Mouse (Mus musculus): ENCODE measurements around the gene St8sia1. TPM values are rescaled to one million over a fixed set of nuclear protein-coding genes. Genes with fewer than 3 reads are reported as not detected.
"Not testable (repeated sequence)": the region's sequence is repeated elsewhere in the genome, so short reads cannot be mapped to it uniquely, and the experiment has no call there.

Gene St8sia1
- polyA plus RNA-seq, 1 experiment from 2014 or later: 3.5 TPM

DNA sequence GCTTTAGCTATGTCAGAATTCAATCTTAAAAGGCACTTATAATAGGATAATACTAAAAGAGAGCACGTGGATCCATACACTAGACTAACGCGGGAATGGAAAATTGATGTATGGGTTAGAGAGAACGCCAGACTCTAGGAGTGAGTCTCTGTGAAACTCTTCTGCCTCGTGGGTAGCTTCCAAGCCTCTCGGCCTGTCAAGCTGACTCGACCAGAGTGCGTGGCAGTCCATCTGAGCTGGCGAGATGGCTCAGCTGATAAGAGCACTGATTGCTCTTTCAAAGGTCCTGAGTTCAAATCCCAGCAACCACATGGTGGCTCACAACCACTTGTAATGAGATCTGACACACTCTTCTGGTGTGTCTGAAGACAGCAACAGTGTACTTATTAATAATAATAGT is 22.5 kb upstream of the St8sia1 start:
- H3K4me2 ChIP-seq (replicated peaks; ENCODE audit: low read depth, low read length); ATAC-seq (ENCODE audit: low FRiP score, low TSS enrichment); H3K9me3 ChIP-seq (ENCODE audit: control insufficient read depth, low read length); H3K27ac ChIP-seq (ENCODE audit: low read depth, low read length); H3K9ac ChIP-seq (ENCODE audit: low read depth, low read length); H3K4me1 ChIP-seq (ENCODE audit: control insufficient read depth, insufficient read depth, low read length); H3K36me3 ChIP-seq (ENCODE audit: control insufficient read depth, insufficient read depth, low read length); H3K4me3 ChIP-seq (ENCODE audit: low read length); H3K27me3 ChIP-seq (ENCODE audit: control insufficient read depth, insufficient read depth, low read length): not testable (repeated sequence)
- 89% methylated on average over 9 of the region's 9 CpGs for WGBS

- H3K27ac ChIP-seq (ENCODE audit: low read depth, low read length); ATAC-seq (ENCODE audit: low FRiP score, low TSS enrichment); H3K4me1 ChIP-seq (ENCODE audit: control insufficient read depth, insufficient read depth, low read length); H3K4me2 ChIP-seq (replicated peaks; ENCODE audit: low read depth, low read length); H3K36me3 ChIP-seq (ENCODE audit: control insufficient read depth, insufficient read depth, low read length); H3K9ac ChIP-seq (ENCODE audit: low read depth, low read length); H3K9me3 ChIP-seq (ENCODE audit: control insufficient read depth, low read length); H3K27me3 ChIP-seq (ENCODE audit: control insufficient read depth, insufficient read depth, low read length); H3K4me3 ChIP-seq (ENCODE audit: low read length): not testable (repeated sequence)
- 86% methylated on average over 9 of the region's 9 CpGs for WGBS
Observed at GRCm38 (mm10) chr6:142985561-142986238, 21.4 kb upstream of the St8sia1 start.

DNA sequence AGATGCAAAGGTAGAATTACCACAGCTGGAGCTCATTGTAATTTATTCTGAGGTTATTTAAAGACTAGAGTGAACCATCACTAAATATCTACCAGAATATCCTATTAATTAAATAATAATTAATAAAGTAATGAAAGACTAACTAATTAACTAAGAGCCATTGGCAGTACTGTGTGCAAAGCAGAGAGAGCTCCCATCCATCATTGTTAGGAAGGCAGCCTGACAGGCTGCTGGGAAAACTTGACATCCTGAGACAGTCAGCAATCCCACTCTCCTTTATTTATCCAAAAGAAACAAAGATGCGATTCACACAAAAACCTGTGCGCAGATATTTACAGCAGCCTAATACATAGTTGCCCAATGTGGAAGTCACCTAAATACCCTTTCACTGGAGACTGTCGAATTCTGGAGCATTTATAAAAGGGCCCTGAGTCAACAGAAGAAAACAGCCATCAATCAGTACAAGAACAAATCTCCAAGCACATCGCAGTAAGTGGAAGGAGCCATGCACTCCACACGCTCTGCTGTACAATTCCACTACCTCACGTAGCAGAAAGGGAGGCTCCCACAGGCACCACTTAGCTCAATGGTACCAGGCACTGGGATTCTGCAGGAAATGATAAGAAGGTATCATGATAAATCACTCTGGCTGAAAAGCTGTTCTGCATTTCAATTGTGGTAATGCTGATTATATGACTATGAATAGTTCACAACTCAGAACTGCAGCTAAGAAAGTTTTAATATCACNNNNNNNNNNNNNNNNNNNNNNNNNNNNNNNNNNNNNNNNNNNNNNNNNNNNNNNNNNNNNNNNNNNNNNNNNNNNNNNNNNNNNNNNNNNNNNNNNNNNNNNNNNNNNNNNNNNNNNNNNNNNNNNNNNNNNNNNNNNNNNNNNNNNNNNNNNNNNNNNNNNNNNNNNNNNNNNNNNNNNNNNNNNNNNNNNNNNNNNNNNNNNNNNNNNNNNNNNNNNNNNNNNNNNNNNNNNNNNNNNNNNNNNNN is 15.7 kb upstream of the St8sia1 start:
- H3K4me2 ChIP-seq (replicated peaks; ENCODE audit: low read depth, low read length): no peak overlapping the region
- ATAC-seq (ENCODE audit: low FRiP score, low TSS enrichment): no peak; the same call in 1 of the 2 replicates

DNA sequence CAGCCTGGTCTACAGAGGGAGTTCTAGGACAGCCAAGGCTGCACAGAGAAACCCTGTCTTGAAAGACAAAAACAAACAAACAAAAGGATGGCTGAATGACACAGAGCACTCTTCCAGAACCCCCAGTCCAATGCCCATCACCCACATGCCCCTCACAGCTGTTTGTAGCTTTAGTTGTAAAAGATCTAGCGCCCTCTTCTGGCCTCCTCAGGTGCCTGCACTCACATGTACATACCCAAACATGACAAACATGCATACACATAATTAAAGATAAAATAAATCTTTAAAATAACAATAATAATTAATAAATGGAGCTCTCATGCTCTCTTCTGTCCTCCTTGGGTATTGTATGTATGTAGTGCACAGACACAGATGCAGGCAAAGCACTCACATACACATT is 13.0 kb upstream of the St8sia1 start:
- Histone ChIP-seq H3K27me3 (ENCODE audit: control insufficient read depth, insufficient read depth, low read length) (no peaks in the 10 kb centered on the region), H3K27ac (ENCODE audit: low read depth, low read length) (no peak overlapping the region), H3K9me3 (ENCODE audit: control insufficient read depth, low read length) (no peaks in the 10 kb centered on the region), H3K36me3 (ENCODE audit: control insufficient read depth, insufficient read depth, low read length) (no peaks in the 10 kb centered on the region), H3K4me3 (ENCODE audit: low read length) (no peak overlapping the region), H3K9ac (ENCODE audit: low read depth, low read length) (no peak overlapping the region), H3K4me1 (ENCODE audit: control insufficient read depth, insufficient read depth, low read length) (peaks cover 5% of the 10 kb centered on the region), H3K4me2 (replicated peaks; ENCODE audit: low read depth, low read length) (no peak overlapping the region)
- WGBS: 53% methylated on average over 1 of the region's 1 CpGs
- ATAC-seq (ENCODE audit: low FRiP score, low TSS enrichment): no peak

More for the DNA sequence above, 15.7 kb upstream of the St8sia1 start:
- WGBS: 32% methylated on average over 6 of the region's 6 CpGs
- no peaks in the 10 kb centered on the region for H3K9me3 ChIP-seq (ENCODE audit: control insufficient read depth, low read length)
- H3K9ac ChIP-seq (ENCODE audit: low read depth, low read length): no peak overlapping the region
- H3K27me3 ChIP-seq (ENCODE audit: control insufficient read depth, insufficient read depth, low read length): no peaks in the 10 kb centered on the region
- peaks cover 5% of the 10 kb centered on the region for H3K4me1 ChIP-seq (ENCODE audit: control insufficient read depth, insufficient read depth, low read length)
- H3K36me3 ChIP-seq (ENCODE audit: control insufficient read depth, insufficient read depth, low read length): no peaks in the 10 kb centered on the region
- peak overlapping the region; percentile 38; the same call in 1 of the 2 replicates for H3K27ac ChIP-seq (ENCODE audit: low read depth, low read length)
- H3K4me3 ChIP-seq (ENCODE audit: low read length): no peak overlapping the region

DNA sequence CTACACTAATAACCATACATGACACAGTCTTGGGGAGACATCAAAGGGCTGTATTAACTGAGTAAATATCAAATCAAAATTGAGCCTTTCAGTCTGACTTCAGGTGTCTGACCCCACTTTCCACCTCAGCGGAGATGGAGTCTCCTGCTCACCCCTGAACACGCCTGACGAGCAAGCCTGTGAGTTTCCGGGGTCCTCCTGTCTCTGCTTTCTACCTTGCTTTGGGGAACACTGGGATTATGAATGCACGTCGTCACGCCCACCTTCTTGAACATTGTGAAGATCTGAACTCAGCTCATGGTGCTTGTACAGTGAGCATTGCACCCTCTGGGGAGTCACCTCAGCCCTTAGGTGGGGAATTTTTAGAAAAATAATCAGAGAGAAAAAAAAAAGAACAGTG is 9.0 kb upstream of the St8sia1 start:
- H3K27ac ChIP-seq (ENCODE audit: low read depth, low read length): no peak overlapping the region
- H3K4me3 ChIP-seq (ENCODE audit: low read length): no peak overlapping the region
- H3K4me1 ChIP-seq (ENCODE audit: control insufficient read depth, insufficient read depth, low read length): no peaks in the 10 kb centered on the region
- ATAC-seq (ENCODE audit: low FRiP score, low TSS enrichment): no peak
- H3K36me3 ChIP-seq (ENCODE audit: control insufficient read depth, insufficient read depth, low read length): no peaks in the 10 kb centered on the region
- no peaks in the 10 kb centered on the region for H3K27me3 ChIP-seq (ENCODE audit: control insufficient read depth, insufficient read depth, low read length)
- no peak overlapping the region for H3K4me2 ChIP-seq (replicated peaks; ENCODE audit: low read depth, low read length)
- no peak overlapping the region for H3K9ac ChIP-seq (ENCODE audit: low read depth, low read length)
- H3K9me3 ChIP-seq (ENCODE audit: control insufficient read depth, low read length): no peaks in the 10 kb centered on the region
- 85% methylated on average over 7 of the region's 7 CpGs for WGBS

GRCm38 (mm10) chr6:142972205-142972604 is 8.0 kb upstream of the St8sia1 start:
- WGBS: 67% methylated on average over 2 of the region's 2 CpGs
- H3K4me1 ChIP-seq (ENCODE audit: control insufficient read depth, insufficient read depth, low read length): no peaks in the 10 kb centered on the region
- no peaks in the 10 kb centered on the region for H3K27me3 ChIP-seq (ENCODE audit: control insufficient read depth, insufficient read depth, low read length)
- H3K4me2 ChIP-seq (replicated peaks; ENCODE audit: low read depth, low read length): no peak overlapping the region
- H3K9me3 ChIP-seq (ENCODE audit: control insufficient read depth, low read length): no peaks in the 10 kb centered on the region
- H3K27ac ChIP-seq (ENCODE audit: low read depth, low read length): no peak overlapping the region
- H3K9ac ChIP-seq (ENCODE audit: low read depth, low read length): no peak overlapping the region
- no peak overlapping the region for H3K4me3 ChIP-seq (ENCODE audit: low read length)
- no peaks in the 10 kb centered on the region for H3K36me3 ChIP-seq (ENCODE audit: control insufficient read depth, insufficient read depth, low read length)
- no peak for ATAC-seq (ENCODE audit: low FRiP score, low TSS enrichment)

DNA sequence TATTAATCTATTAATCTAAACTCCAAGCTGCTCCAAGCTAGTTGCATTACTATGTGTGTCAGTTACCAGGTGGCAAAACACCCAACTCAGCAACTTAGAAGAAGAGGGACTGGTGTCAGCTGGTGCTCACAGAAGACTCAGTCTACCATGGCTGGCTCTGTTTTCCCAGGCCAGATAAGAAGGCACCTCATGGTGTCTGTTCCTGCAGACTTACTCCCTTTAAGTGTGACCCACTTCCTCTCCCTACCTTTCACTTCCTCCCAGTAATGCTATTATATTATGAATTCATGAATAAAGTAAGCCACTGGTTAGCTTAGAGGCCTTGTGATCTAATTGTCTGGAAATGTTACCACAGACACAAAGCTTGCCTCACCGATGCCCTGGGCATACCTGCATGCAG is 3.2 kb upstream of the St8sia1 start:
- Histone ChIP-seq H3K27me3 (ENCODE audit: control insufficient read depth, insufficient read depth, low read length) (peaks cover 11% of the 10 kb centered on the region), H3K36me3 (ENCODE audit: control insufficient read depth, insufficient read depth, low read length) (no peaks in the 10 kb centered on the region), H3K9ac (ENCODE audit: low read depth, low read length) (no peak overlapping the region), H3K27ac (ENCODE audit: low read depth, low read length) (no peak overlapping the region), H3K9me3 (ENCODE audit: control insufficient read depth, low read length) (no peaks in the 10 kb centered on the region), H3K4me3 (ENCODE audit: low read length) (no peak overlapping the region), H3K4me2 (replicated peaks; ENCODE audit: low read depth, low read length) (no peak overlapping the region), H3K4me1 (ENCODE audit: control insufficient read depth, insufficient read depth, low read length) (no peaks in the 10 kb centered on the region)
- WGBS: 87% methylated on average over 1 of the region's 1 CpGs
- ATAC-seq (ENCODE audit: low FRiP score, low TSS enrichment): no peak

DNA sequence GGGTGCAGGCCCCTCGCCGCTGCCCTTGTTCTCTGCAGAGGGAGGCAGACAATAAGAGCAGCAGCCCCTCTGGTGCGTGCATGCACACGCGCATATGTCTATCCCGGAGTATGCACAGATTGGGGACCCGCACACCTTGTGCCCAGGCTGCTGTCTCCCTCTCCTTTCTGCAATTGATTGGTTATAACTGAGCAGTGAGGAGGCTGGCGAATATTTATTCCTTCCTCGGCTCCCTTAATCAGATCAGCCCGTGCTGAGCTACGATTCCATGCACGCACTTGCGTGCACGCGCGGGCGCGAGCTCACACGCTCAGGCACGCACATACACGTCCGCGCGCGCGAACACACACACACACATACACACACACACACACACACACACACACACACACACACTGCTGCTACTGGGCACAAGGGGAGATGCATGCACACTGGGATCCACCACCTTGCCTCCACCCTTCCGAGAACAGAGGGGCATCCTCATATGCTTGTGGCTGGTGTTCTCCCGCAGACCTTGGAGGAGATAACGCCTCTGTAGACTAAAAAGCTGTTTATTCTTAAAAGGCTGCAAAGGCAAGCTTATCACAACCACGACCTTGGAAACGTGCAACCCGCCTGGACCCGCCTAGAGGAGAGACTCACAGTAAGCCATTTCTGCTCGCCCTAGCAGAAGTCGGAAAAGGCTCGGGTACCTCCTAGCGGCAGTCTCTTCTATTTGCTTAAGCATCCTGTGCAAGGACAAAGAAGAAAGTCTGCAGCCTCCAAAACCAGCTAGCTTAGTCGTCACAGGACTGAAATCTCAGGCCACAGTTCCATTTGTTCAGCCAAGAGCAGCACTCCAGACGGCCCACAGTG is 506 bp upstream of the St8sia1 start:
- Histone ChIP-seq H3K9ac (ENCODE audit: low read depth, low read length) (peak overlapping the region; percentile 68), H3K27ac (ENCODE audit: low read depth, low read length) (peak overlapping the region; percentile 71; the same call in 1 of the 2 replicates), H3K36me3 (ENCODE audit: control insufficient read depth, insufficient read depth, low read length) (no peaks in the 10 kb centered on the region), H3K9me3 (ENCODE audit: control insufficient read depth, low read length) (no peaks in the 10 kb centered on the region), H3K4me2 (replicated peaks; ENCODE audit: low read depth, low read length) (peak overlapping the region; percentile 94), H3K4me1 (ENCODE audit: control insufficient read depth, insufficient read depth, low read length) (no peaks in the 10 kb centered on the region), H3K4me3 (ENCODE audit: low read length) (peak overlapping the region; percentile 54), H3K27me3 (ENCODE audit: control insufficient read depth, insufficient read depth, low read length) (peaks cover 12% of the 10 kb centered on the region)
- under 1% methylated on average over 39 of the region's 39 CpGs for WGBS
- peak; percentile 88 for ATAC-seq (ENCODE audit: low FRiP score, low TSS enrichment)
